Mouse (Mus musculus) forebrain, postnatal 0 days (tissue): ENCODE results near the gene Vmn2r73. TPM values are rescaled to one million over a fixed set of nuclear protein-coding genes. Genes with fewer than 3 reads are reported as not detected.
A peak's percentile ranks its signal among the peaks of the same experiment; 100 is the strongest.
"Not testable (repeated sequence)": the region's sequence is repeated elsewhere in the genome, so short reads cannot be mapped to it uniquely, and the experiment has no call there.

Experiments
- ATAC-seq: fragments of 200-750 bp; cut with Nextera tagmentation; 2 replicates; pipeline ENCODE4 v1.8.0; 2017; ENCODE audit warnings: mild to moderate bottlenecking, moderate library complexity
- DNase-seq: peaks from one replicate; pipeline ENCODE4 v3.0.0-alpha.2; 2015
- H3K27ac ChIP-seq: fragments of 300-500 bp; sonication (generic); 2 replicates; pipeline ENCODE4 v1.5.1; 2014; ENCODE audit warnings: low read depth, mild to moderate bottlenecking, antibody characterized with exemption, low read length, moderate library complexity, mixed read lengths
- H3K27me3 ChIP-seq: fragments of 300-500 bp; sonication (generic); 2 replicates; pipeline ENCODE4 v1.6.1; 2014; ENCODE audit warnings: mild to moderate bottlenecking, low read length, mixed read lengths; ENCODE audit not compliant: insufficient read depth
- H3K36me3 ChIP-seq: fragments of 300-500 bp; sonication (generic); 2 replicates; pipeline ENCODE4 v1.6.1; 2014; ENCODE audit warnings: mild to moderate bottlenecking, moderate library complexity; ENCODE audit not compliant: insufficient read depth
- H3K4me1 ChIP-seq: fragments of 300-500 bp; sonication (generic); 2 replicates; pipeline ENCODE4 v1.6.1; 2014; ENCODE audit warnings: antibody characterized with exemption; ENCODE audit not compliant: insufficient read depth
- H3K4me2 ChIP-seq: fragments of 300-500 bp; sonication (generic); 2 replicates; pipeline ENCODE4 v1.6.1; 2014; ENCODE audit warnings: low read depth, mild to moderate bottlenecking, moderate library complexity
- H3K4me3 ChIP-seq: fragments of 300-500 bp; sonication (generic); 2 replicates; pipeline ENCODE4 v1.5.1; 2014; ENCODE audit warnings: low read depth, low read length, mixed read lengths
- H3K9ac ChIP-seq: fragments of 300-500 bp; sonication (generic); 2 replicates; pipeline ENCODE4 v1.6.1; 2014; ENCODE audit warnings: mild to moderate bottlenecking
- H3K9me3 ChIP-seq: fragments of 300-500 bp; sonication (generic); 2 replicates; pipeline ENCODE4 v1.6.1; 2016; ENCODE audit warnings: low read length
- CTCF ChIP-seq: sonication (generic); IDR thresholded peaks from 2 replicates; pipeline ENCODE4 v1.5.1; 2016; ENCODE audit warnings: antibody characterized with exemption, control low read depth, low read depth
- WGBS: fragments of 180-500 bp; shearing (Covaris S2); extraction: QIAGEN DNeasy Blood & Tissue Kit; methylation state at CpG from one replicate; pipeline ENCODE4 v1.1.7; 2014; 5-methylcytosine and 5-hydroxymethylcytosine counted together
- polyA plus RNA-seq: library from polyadenylated mRNA; unstranded; fragments of >200 nt; fragmentation: Nextera tagmentation; extraction: Ambion mirVana; gene quantifications from 2 replicates; pipeline ENCODE4 v1.2.1, GENCODE M21; 2015
- total RNA-seq: library from RNA; depleted of rRNA; stranded (reverse); fragments of >200 nt; gene quantifications from 2 replicates; pipeline ENCODE4 v1.2.3, GENCODE M21; 2014; rRNA removed

Vmn2r73 gene
- total RNA-seq = not detected in 2 replicates
- polyA plus RNA-seq = not detected in 2 replicates

DNA sequence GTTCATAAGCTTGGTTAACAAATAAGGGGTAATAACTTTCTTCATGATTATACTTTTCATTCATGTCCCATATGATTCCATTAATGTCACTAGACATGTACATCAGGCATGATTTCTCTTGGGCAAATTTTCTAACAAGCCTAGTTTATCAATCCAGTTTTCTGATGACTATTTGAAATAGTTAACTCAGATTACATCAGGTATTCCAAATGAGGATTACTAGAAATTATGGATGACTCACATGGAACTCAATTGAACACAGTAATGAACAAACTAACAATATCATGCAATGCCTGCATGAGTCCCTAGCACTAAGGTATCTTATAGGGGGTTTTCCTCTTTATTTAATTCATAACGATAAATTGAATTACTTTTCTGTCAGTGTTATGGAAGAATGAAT lies at the start of gene Vmn2r73:
Vmn2r73 (minus strand) TSS at position 101 of the 400 bp plus-strand sequence.
- Histone ChIP-seq H3K4me1 (no peaks in the 10 kb centered on the region), H3K9me3 (no peaks in the 10 kb centered on the region), H3K4me3 (no peak within 1 kb of the TSS), H3K9ac (no peak within 1 kb of the TSS), H3K27ac (no peak within 1 kb of the TSS), H3K36me3 (no peaks in the 10 kb centered on the region), H3K4me2 (no peak within 1 kb of the TSS), H3K27me3 (no peaks in the 10 kb centered on the region)
- DNase-seq (no peak), ATAC-seq (no peak)
- TF ChIP-seq CTCF = no peak
- 76% methylated on average over 1 of the region's 1 CpGs for WGBS

DNA sequence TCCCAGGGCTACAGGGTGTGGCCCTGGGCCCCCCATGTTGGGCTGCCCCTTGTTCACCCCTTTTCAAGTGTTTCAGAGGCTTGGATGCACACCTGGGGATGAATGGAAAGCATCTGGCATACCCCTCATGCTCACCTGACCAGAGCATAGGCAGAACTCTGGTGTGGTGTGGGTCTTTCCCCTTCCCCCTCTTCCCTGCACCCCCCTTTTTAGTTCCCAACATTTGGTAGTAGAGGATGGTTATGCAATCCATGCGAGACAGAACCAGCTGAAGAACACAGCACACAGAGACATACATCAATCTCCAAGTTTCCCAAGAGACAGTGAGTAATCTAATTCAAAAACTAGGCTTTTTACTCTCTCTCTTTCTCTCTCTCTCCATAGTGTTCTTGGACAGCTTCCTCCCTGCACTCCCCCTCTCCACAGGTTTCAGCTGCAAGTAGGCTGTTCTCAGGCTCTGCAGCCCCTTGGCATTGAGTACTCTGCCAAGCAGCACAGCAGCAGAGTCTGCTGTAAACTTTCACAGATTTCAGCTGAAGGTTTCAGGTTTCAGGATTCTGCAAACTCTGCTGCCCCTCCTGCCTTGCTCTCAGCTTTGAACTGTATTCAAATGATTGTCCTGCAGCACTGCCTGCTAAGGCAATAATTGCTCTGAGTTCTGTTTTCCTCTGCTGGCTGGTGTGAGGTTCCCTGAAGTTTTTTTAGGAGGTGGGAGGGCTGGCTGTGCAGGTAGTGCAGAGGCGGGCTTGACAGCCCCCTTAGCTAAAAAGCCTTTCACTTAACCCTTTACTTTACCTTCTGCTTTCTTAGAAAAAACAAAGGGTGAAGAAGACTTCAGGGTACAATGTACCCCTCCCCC lies 35.7 kb downstream of the Vmn2r73 start:
- Histone ChIP-seq H3K4me3 (no peak overlapping the region), H3K4me2 (no peak overlapping the region), H3K27ac (no peak overlapping the region), H3K27me3 (no peaks in the 10 kb centered on the region), H3K4me1 (no peaks in the 10 kb centered on the region), H3K9ac (no peak overlapping the region), H3K36me3 (no peaks in the 10 kb centered on the region), H3K9me3 (no peaks in the 10 kb centered on the region)
- ATAC-seq = no peak
- no peak for DNase-seq
- WGBS = 44% methylated on average over 2 of the region's 2 CpGs
- TF ChIP-seq CTCF = no peak

DNA sequence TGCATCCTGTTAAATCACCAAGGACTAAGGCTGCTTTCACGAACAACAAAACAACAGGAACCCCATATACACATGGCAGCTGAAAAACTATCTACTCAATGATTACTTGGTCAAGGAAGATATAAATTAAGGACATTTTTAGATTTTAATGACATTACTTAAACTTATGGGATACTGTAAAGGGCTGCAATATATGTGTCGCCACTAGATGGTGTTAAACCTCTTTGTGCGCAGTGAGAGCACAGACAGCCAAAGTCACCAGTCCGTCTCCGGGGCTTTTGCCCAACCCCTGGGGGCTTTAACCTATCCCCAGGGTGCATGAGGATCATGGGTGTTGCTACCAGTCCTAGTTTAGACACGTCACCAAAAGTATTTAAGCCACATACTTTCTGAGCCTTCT lies 58.0 kb downstream of the Vmn2r73 start:
- DNase-seq = peak; percentile 18
- H3K4me3 ChIP-seq, ATAC-seq, H3K36me3 ChIP-seq, H3K4me1 ChIP-seq, H3K9ac ChIP-seq, H3K4me2 ChIP-seq, H3K27ac ChIP-seq, H3K9me3 ChIP-seq, H3K27me3 ChIP-seq: not testable (repeated sequence)
- 15% methylated on average over 6 of the region's 6 CpGs for WGBS
- peak; percentile 50 for TF ChIP-seq CTCF

Other genes starting within 250 kb of the Vmn2r73 start
- gene Vmn2r72, start 121.2 kb downstream of the Vmn2r73 start, total RNA-seq = not detected in 2 replicates
- not detected in 2 replicates for gene Vmn2r72, start 121.2 kb downstream of the Vmn2r73 start, polyA plus RNA-seq
- not detected in 2 replicates for gene Vmn2r74, start 85.4 kb upstream of the Vmn2r73 start, total RNA-seq
- gene Vmn2r74, start 85.4 kb upstream of the Vmn2r73 start, polyA plus RNA-seq = not detected in 2 replicates